Mouse (Mus musculus): ENCODE results near the gene Chaf1a. TPM values are rescaled to one million over a fixed set of nuclear protein-coding genes. Genes with fewer than 3 reads are reported as not detected.
A peak's percentile ranks its signal among the peaks of the same experiment; 100 is the strongest.

Chaf1a gene
- polyA plus RNA-seq, 1 experiment from 2014 or later, result 5.0 TPM

DNA sequence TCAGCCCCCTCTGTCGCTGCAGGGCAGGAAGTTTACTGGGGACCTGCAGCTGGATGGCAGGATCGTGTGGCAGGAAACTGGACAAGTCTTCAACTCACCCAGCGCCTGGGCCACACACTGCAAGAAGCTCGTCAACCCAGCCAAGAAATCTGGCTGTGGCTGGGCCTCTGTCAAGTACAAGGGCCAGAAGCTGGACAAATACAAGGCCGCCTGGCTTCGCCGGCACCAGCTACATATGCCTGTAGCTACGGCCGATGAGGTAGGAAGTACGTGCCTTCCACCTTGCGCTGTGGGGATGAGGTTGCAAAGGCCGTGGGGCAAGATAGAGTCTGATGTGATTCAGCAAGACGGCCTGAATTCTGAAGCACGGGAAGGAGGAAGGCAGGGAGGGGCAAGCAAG lies 30.0 kb upstream of the Chaf1a start:
- ATAC-seq (ENCODE audit: low FRiP score, low TSS enrichment) (no peak), DNase-seq (ENCODE audit: low spot score) (no peak)
- 0 out of 2 replicates have a peak, but pooled peaks cover 2% of the 10 kb centered on the region for H3K27me3 ChIP-seq (ENCODE audit: control insufficient read depth, insufficient read depth, low read length)
- no peaks in the 10 kb centered on the region for H3K9me3 ChIP-seq (ENCODE audit: control insufficient read depth, low read length)
- WGBS, result 67% methylated on average over 14 of the region's 14 CpGs
- no peak overlapping the region for H3K27ac ChIP-seq (replicated peaks)
- H3K9ac ChIP-seq (ENCODE audit: low read length), result peak overlapping the region; percentile 74; the same call in 1 of the 2 replicates
- TF ChIP-seq CTCF (IDR thresholded peaks at IDR 0.05; ENCODE audit: low read depth), result no peak
- TF ChIP-seq EP300 (optimal IDR thresholded peaks at IDR 0.05), result no peak
- peaks cover 8% of the 10 kb centered on the region for H3K36me3 ChIP-seq (ENCODE audit: control insufficient read depth, insufficient read depth, low read length)
- H3K4me3 ChIP-seq (ENCODE audit: low read depth, low read length), result no peak overlapping the region
- H3K4me2 ChIP-seq (replicated peaks; ENCODE audit: low read depth), result peak overlapping the region; percentile 100
- peaks cover 4% of the 10 kb centered on the region; the same call in 1 of the 2 replicates for H3K4me1 ChIP-seq (replicated peaks; ENCODE audit: control insufficient read depth, insufficient read depth)

DNA sequence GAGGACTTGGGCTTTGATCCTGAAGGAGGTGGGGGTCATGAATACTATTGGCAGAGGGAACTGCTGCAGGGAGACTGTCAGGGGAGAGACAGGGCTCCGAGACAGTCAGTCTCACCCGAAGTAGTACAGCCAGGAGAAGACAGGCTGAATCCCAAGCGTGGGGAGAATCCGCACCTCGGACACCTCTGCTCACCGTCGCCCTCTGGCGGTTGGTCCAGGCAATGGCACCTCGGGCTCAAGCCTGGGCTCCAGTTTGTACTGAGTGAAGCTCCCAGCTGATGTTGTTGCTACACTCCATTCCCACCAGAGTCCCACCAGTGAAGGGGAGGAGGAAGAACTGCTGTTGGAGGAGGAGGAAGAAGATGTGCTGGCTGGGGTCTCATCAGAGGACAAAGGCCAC lies 29.6 kb upstream of the Chaf1a start:
- H3K4me1 ChIP-seq (replicated peaks; ENCODE audit: control insufficient read depth, insufficient read depth), result peaks cover 4% of the 10 kb centered on the region; the same call in 1 of the 2 replicates
- no peak overlapping the region for H3K4me3 ChIP-seq (ENCODE audit: low read depth, low read length)
- no peaks in the 10 kb centered on the region for H3K9me3 ChIP-seq (ENCODE audit: control insufficient read depth, low read length)
- peak overlapping the region; percentile 100 for H3K4me2 ChIP-seq (replicated peaks; ENCODE audit: low read depth)
- WGBS, result 13% methylated on average over 9 of the region's 9 CpGs
- peak overlapping the region; percentile 74; the same call in 1 of the 2 replicates for H3K9ac ChIP-seq (ENCODE audit: low read length)
- peaks cover 13% of the 10 kb centered on the region for H3K36me3 ChIP-seq (ENCODE audit: control insufficient read depth, insufficient read depth, low read length)
- ATAC-seq (ENCODE audit: low FRiP score, low TSS enrichment), result no peak
- DNase-seq (ENCODE audit: low spot score), result peak; percentile 80
- H3K27me3 ChIP-seq (ENCODE audit: control insufficient read depth, insufficient read depth, low read length), result 0 out of 2 replicates have a peak, but pooled peaks cover under 1% of the 10 kb centered on the region
- no peak overlapping the region for H3K27ac ChIP-seq (replicated peaks)
- peak; percentile 96 for TF ChIP-seq CTCF (IDR thresholded peaks at IDR 0.05; ENCODE audit: low read depth)
- no peak for TF ChIP-seq EP300 (optimal IDR thresholded peaks at IDR 0.05)

GRCm38 (mm10) chr17:56011441-56011840 lies 28.8 kb upstream of the Chaf1a start:
- no peak for ATAC-seq (ENCODE audit: low FRiP score, low TSS enrichment)
- WGBS, result 87% methylated on average over 7 of the region's 7 CpGs

GRCm38 (mm10) chr17:56015293-56015692 lies 24.9 kb upstream of the Chaf1a start:
- H3K4me3 ChIP-seq (ENCODE audit: low read depth, low read length), result no peak overlapping the region
- no peaks in the 10 kb centered on the region for H3K27me3 ChIP-seq (ENCODE audit: control insufficient read depth, insufficient read depth, low read length)
- H3K4me1 ChIP-seq (replicated peaks; ENCODE audit: control insufficient read depth, insufficient read depth), result peaks cover 2% of the 10 kb centered on the region; the same call in 1 of the 2 replicates
- ATAC-seq (ENCODE audit: low FRiP score, low TSS enrichment), result no peak
- no peak for TF ChIP-seq CTCF (IDR thresholded peaks at IDR 0.05; ENCODE audit: low read depth)
- H3K27ac ChIP-seq (replicated peaks), result no peak overlapping the region
- DNase-seq (ENCODE audit: low spot score), result no peak
- H3K9me3 ChIP-seq (ENCODE audit: control insufficient read depth, low read length), result no peaks in the 10 kb centered on the region
- 92% methylated on average over 9 of the region's 9 CpGs for WGBS
- H3K9ac ChIP-seq (ENCODE audit: low read length), result no peak overlapping the region
- no peak overlapping the region for H3K4me2 ChIP-seq (replicated peaks; ENCODE audit: low read depth)
- H3K36me3 ChIP-seq (ENCODE audit: control insufficient read depth, insufficient read depth, low read length), result peaks cover 40% of the 10 kb centered on the region

More at GRCm38 (mm10) chr17:56011441-56011840, 28.8 kb upstream of the Chaf1a start:
- Histone ChIP-seq H3K4me3 (ENCODE audit: low read depth, low read length) (no peak overlapping the region), H3K9ac (ENCODE audit: low read length) (no peak overlapping the region), H3K4me2 (replicated peaks; ENCODE audit: low read depth) (no peak overlapping the region), H3K4me1 (replicated peaks; ENCODE audit: control insufficient read depth, insufficient read depth) (peaks cover 4% of the 10 kb centered on the region; the same call in 1 of the 2 replicates), H3K36me3 (ENCODE audit: control insufficient read depth, insufficient read depth, low read length) (peaks cover 20% of the 10 kb centered on the region), H3K27ac (replicated peaks) (no peak overlapping the region), H3K27me3 (ENCODE audit: control insufficient read depth, insufficient read depth, low read length) (no peaks in the 10 kb centered on the region), H3K9me3 (ENCODE audit: control insufficient read depth, low read length) (no peaks in the 10 kb centered on the region)
- TF ChIP-seq CTCF (IDR thresholded peaks at IDR 0.05; ENCODE audit: low read depth) (no peak), EP300 (optimal IDR thresholded peaks at IDR 0.05) (no peak)
- no peak for DNase-seq (ENCODE audit: low spot score)

DNA sequence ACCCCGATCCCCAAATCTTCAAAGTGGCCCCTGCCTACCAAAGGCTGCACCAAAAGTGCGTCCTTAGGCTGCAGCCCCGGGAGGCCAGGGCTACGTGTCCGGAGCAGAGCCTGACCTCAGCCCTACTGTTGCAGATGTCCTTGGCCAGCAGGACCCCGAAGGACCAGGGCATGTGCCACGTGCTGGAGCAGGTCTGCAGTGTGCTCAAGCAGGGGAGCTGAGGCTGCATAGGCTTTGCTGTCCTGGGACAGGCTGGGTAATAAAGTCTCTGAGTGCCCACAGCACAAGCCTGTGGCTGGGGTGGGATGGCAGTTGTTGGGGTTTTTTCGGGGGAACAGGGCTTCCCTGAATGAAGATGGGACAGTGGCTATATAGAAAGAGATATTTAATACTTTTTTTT lies 23.9 kb upstream of the Chaf1a start:
- Histone ChIP-seq H3K4me3 (ENCODE audit: low read depth, low read length) (no peak overlapping the region), H3K9me3 (ENCODE audit: control insufficient read depth, low read length) (no peaks in the 10 kb centered on the region), H3K36me3 (ENCODE audit: control insufficient read depth, insufficient read depth, low read length) (peaks cover 40% of the 10 kb centered on the region), H3K4me1 (replicated peaks; ENCODE audit: control insufficient read depth, insufficient read depth) (no peaks in the 10 kb centered on the region), H3K9ac (ENCODE audit: low read length) (no peak overlapping the region), H3K27ac (replicated peaks) (no peak overlapping the region), H3K4me2 (replicated peaks; ENCODE audit: low read depth) (no peak overlapping the region), H3K27me3 (ENCODE audit: control insufficient read depth, insufficient read depth, low read length) (no peaks in the 10 kb centered on the region)
- ATAC-seq (ENCODE audit: low FRiP score, low TSS enrichment), result no peak
- no peak for TF ChIP-seq EP300 (optimal IDR thresholded peaks at IDR 0.05)
- TF ChIP-seq CTCF (IDR thresholded peaks at IDR 0.05; ENCODE audit: low read depth), result no peak
- no peak for DNase-seq (ENCODE audit: low spot score)
- 87% methylated on average over 8 of the region's 8 CpGs for WGBS

- no peak for DNase-seq (ENCODE audit: low spot score)
- H3K9ac ChIP-seq (ENCODE audit: low read length), result no peak overlapping the region
- peaks cover 40% of the 10 kb centered on the region for H3K36me3 ChIP-seq (ENCODE audit: control insufficient read depth, insufficient read depth, low read length)
- no peak for TF ChIP-seq EP300 (optimal IDR thresholded peaks at IDR 0.05)
- no peak for TF ChIP-seq CTCF (IDR thresholded peaks at IDR 0.05; ENCODE audit: low read depth)
- WGBS, result 74% methylated on average over 15 of the region's 15 CpGs
- H3K27ac ChIP-seq (replicated peaks), result no peak overlapping the region
- H3K4me2 ChIP-seq (replicated peaks; ENCODE audit: low read depth), result no peak overlapping the region
- H3K9me3 ChIP-seq (ENCODE audit: control insufficient read depth, low read length), result no peaks in the 10 kb centered on the region
- H3K4me1 ChIP-seq (replicated peaks; ENCODE audit: control insufficient read depth, insufficient read depth), result no peaks in the 10 kb centered on the region
- H3K27me3 ChIP-seq (ENCODE audit: control insufficient read depth, insufficient read depth, low read length), result no peaks in the 10 kb centered on the region
- no peak overlapping the region for H3K4me3 ChIP-seq (ENCODE audit: low read depth, low read length)
- ATAC-seq (ENCODE audit: low FRiP score, low TSS enrichment), result no peak
These were observed 23.1 kb upstream of the Chaf1a start for GRCm38 (mm10) chr17:56016793-56017785.
